Mouse (Mus musculus): ENCODE measurements around the gene Pla2g15.

DNA sequence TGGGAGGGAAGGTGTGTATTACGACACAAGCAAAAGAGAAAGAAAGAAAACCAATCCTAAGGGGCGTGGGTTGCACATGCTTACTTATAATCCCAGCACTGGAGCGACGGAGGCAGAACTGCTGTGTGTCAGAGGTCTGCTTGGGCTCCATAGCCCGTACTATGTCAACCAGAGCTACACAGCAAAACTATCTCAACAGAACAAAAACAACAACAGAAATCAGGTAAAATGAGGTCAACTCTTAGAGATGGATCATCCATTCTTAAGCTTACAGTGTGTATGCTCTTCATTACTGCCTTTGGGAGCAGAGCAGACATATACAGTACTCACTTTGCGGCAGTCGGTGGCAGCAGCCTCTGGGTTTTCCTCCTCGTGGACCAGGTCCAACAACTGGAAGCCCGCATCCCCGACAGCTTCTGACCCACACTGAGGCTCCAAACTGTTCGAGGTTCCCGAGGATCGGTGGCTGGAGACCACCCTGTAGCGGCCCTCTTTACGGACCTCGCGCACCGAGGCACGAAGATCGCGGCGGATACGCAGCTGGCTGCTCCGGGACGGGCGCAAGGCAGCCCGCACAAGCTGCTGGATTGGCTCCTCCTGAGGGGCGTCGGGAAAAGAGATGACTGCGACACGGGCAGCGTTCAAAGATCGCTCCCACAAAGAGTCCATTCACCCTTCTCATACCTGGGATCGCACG lies 60.0 kb downstream of the Pla2g15 start:
- TF ChIP-seq POLR2A (IDR thresholded peaks at IDR 0.05; ENCODE audit: low read depth, low read length) (no peak; the same call in 1 of the 2 replicates), MXI1 (IDR thresholded peaks at IDR 0.05; ENCODE audit: low read depth, low read length) (peak; percentile 34; the same call in 1 of the 2 replicates), CTCF (conservative IDR thresholded peaks at IDR 0.05 in 1 of 2, IDR thresholded peaks at IDR 0.05 in 1 of 2; ENCODE audit: low read depth in 2 of 2, low read length in 2 of 2) (no peak), KAT2A (IDR thresholded peaks at IDR 0.05; ENCODE audit: insufficient replicate concordance, low read length) (no peak), MYC (IDR thresholded peaks at IDR 0.05; ENCODE audit: low read depth, low read length) (no peak; the same call in 1 of the 2 replicates), ZNF384 (IDR thresholded peaks at IDR 0.05; ENCODE audit: low read depth, low read length) (no peak)
